Mouse (Mus musculus) olfactory bulb, adult 2 months (tissue): Measurements from ENCODE around the gene Galnt6. TPM values are rescaled to one million over a fixed set of nuclear protein-coding genes. Genes with fewer than 3 reads are reported as not detected.
"Not testable (repeated sequence)": the region's sequence is repeated elsewhere in the genome, so short reads cannot be mapped to it uniquely, and the experiment has no call there.

Experiments
- H3K27ac ChIP-seq: fragments of 200-500 bp; 2 replicates; pipeline ENCODE4 v1.5.1; 2012; ENCODE audit warnings: low read depth, low read length; ENCODE audit not compliant: insufficient read depth
- H3K4me1 ChIP-seq: fragments of 200-500 bp; 2 replicates; pipeline ENCODE4 v1.6.1; 2012; ENCODE audit warnings: low read length; ENCODE audit not compliant: control insufficient read depth, insufficient read depth
- H3K4me3 ChIP-seq: fragments of 200-500 bp; 2 replicates; pipeline ENCODE4 v1.5.1; 2012; ENCODE audit warnings: mild to moderate bottlenecking, low read depth, low read length, moderate library complexity; ENCODE audit not compliant: insufficient read depth
- CTCF ChIP-seq: fragments of 200-500 bp; IDR thresholded peaks from 2 replicates; pipeline ENCODE4 v1.5.1; 2012; ENCODE audit warnings: low read depth, mild to moderate bottlenecking, low read length, moderate library complexity; ENCODE audit not compliant: insufficient read depth
- POLR2A ChIP-seq: fragments of 200-500 bp; IDR thresholded peaks from 2 replicates; pipeline ENCODE4 v1.6.1; 2012; ENCODE audit warnings: mild to moderate bottlenecking, low read depth, low read length, moderate library complexity; ENCODE audit not compliant: insufficient read depth
- whole genome bisulfite sequencing: fragments of 180-500 bp; shearing (Covaris S2); methylation state at CpG from one replicate; pipeline ENCODE4 v1.1.7; 2018; 5-methylcytosine and 5-hydroxymethylcytosine counted together
- polyA plus RNA-seq: library from polyadenylated mRNA; stranded (reverse); fragments of >200 nt; gene quantifications from 2 replicates; pipeline ENCODE4 v1.2.4, GENCODE M21; 2012; ENCODE audit warnings: low replicate concordance; ENCODE audit not compliant: missing spikeins, insufficient read depth, insufficient read length

Gene Galnt6
- polyA plus RNA-seq = not detected in 2 replicates

- Histone ChIP-seq H3K4me1 (peaks cover 12% of the 10 kb centered on the region), H3K4me3 (peak within 1 kb of the TSS; percentile 15), H3K27ac (no peak within 1 kb of the TSS)
- WGBS = 9% methylated on average over 57 of the region's 57 CpGs
- TF ChIP-seq CTCF = no peak
- no peak for TF ChIP-seq POLR2A
Observed at GRCm38 (mm10) chr15:100729281-100729985, at the start of gene Galnt6. TSS of gene Galnt6 (minus strand) at chr15:100729376.

GRCm38 (mm10) chr15:100777020-100778016 is 48.1 kb upstream of the Galnt6 start:
- Histone ChIP-seq H3K27ac (peak overlapping the region; percentile 64), H3K4me3 (no peak overlapping the region), H3K4me1 (peaks cover 38% of the 10 kb centered on the region)
- TF ChIP-seq CTCF (no peak), POLR2A (no peak)
- 39% methylated on average over 32 of the region's 32 CpGs for WGBS

DNA sequence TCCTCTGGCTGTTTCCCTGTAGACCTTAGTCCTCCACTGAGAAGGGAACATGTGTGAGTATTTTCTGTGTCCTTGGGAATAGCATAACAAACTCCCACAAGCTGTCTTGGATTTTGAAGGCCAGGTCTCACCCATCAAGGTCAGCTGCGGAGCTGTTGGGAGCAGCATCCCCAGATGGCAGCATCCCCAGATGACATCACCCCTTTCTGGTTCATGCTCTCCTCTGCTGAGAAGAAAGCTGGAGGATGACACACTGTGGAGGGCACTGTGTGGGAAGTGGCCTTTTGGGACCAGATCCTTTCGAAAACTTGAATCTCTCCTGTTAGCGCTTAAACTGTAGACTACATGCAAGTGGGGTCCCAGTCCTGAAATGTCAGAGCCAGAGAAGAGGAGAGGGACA is 47.2 kb upstream of the Galnt6 start:
- 49% methylated on average over 3 of the region's 3 CpGs for WGBS
- peak overlapping the region; percentile 14 for H3K27ac ChIP-seq
- H3K4me1 ChIP-seq = peaks cover 38% of the 10 kb centered on the region
- no peak overlapping the region for H3K4me3 ChIP-seq
- TF ChIP-seq POLR2A (no peak), CTCF (no peak)

DNA sequence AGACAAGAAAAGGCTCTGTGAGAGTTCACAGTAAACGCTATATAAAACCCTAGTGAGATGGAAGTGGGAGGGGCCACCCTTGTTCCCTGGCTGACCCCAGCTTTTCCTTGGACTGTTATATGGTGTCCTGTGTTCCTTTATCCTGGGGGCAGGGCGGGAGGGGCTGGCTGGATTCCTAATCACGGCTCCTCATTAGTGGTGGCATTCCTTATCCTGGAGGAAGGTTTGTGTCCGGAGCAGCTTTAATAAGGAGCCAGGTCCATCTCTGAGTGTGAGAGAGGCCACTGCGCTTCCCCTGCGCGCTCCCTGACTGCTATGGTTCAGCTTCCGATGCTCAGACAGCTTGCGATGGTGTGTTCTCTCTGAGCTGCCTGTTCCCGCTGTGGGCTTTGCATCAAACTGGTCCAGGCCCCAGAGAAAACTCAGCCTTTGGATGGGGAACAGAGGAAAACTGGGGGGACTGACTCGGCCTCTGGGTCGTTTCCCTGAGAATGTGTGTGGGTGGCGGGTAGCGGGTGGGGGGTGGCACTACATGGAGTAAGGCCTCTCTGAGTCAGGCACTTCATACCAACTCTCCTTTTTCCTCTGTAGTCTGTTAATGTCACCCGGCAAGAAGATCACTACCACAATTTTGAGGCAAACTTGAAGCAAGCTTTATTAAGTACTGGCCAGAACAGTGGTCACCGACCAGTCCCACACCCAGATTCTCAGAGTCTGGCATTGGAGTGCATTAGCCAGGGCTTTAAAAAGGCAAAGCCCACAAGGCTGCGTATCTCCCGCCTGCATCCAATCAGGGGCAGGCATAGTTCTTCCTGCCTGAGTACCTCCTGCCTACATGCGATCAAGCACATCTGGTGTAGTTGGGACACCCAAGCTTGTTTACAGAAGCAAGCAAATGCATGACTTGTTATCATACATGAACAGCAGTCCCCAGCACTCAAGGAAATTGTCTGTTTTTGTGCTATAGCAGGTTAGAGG is 46.3 kb upstream of the Galnt6 start:
- Histone ChIP-seq H3K27ac (no peak overlapping the region), H3K4me1 (peaks cover 36% of the 10 kb centered on the region), H3K4me3 (no peak overlapping the region)
- no peak for TF ChIP-seq CTCF
- TF ChIP-seq POLR2A = no peak
- 49% methylated on average over 19 of the region's 19 CpGs for WGBS

GRCm38 (mm10) chr15:100773859-100774258 is 44.7 kb upstream of the Galnt6 start:
- not testable (repeated sequence) for H3K4me3 ChIP-seq, H3K27ac ChIP-seq
- over 99% methylated on average over 6 of the region's 6 CpGs for WGBS
- peaks cover 28% of the 10 kb centered on the region for H3K4me1 ChIP-seq

DNA sequence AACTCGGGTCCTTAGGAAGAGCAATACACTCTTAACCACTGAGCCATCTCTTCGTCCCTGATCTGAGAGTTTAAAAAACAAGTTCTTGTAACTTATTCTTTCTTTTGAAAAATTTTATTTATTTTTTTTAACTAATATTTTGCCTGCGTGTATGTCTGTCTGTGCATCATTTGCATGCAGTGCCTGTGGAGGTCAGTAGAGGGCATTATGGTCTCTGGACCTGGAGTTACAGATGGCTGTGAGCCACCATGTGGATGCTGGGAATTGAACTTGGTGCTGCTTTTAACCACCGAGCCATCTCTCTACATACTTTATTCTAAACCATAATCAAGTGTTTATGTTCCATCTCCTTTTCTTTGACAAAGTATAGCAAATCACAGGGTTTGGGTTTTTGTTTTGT is 43.5 kb upstream of the Galnt6 start:
- Histone ChIP-seq H3K27ac (no peak overlapping the region), H3K4me3 (no peak overlapping the region), H3K4me1 (peaks cover 24% of the 10 kb centered on the region)
- TF ChIP-seq POLR2A (no peak), CTCF (no peak)
- WGBS = 88% methylated on average over 4 of the region's 4 CpGs

DNA sequence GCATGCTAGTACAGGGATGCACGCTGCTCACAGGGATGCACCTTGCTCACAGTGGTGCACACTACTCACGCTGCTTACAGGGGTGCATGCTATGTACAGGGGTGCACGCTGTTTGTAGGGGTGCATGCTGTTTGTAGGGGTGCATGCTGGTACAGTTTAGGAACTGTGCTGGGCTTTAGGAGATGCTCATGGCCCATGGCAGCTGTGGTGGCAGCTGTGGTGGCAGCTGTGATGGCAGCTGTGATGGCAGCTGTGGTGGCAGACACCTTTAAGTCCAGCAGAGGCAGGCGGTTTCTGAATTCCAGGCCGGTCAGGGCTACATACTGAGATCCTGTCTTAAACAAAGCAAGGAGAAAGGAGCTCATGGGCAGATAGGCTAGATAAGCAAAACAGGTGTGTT is 41.2 kb upstream of the Galnt6 start:
- TF ChIP-seq CTCF (no peak), POLR2A (no peak)

GRCm38 (mm10) chr15:100769023-100769422 is 39.8 kb upstream of the Galnt6 start:
- H3K27ac ChIP-seq, H3K4me3 ChIP-seq: not testable (repeated sequence)
- 94% methylated on average over 4 of the region's 4 CpGs for WGBS
- peaks cover 10% of the 10 kb centered on the region for H3K4me1 ChIP-seq

More for the DNA sequence above, 41.2 kb upstream of the Galnt6 start:
- Histone ChIP-seq H3K4me3 (no peak overlapping the region), H3K27ac (no peak overlapping the region), H3K4me1 (peaks cover 13% of the 10 kb centered on the region)
- 96% methylated on average over 5 of the region's 5 CpGs for WGBS
